Mouse (Mus musculus) retina, postnatal 1 day (tissue): ENCODE measurements around the gene Tmigd3.

Experiments used
- DNase-seq: peaks from one replicate; pipeline ENCODE4 v3.0.0-alpha.2; 2012

Tmigd3 gene

DNA sequence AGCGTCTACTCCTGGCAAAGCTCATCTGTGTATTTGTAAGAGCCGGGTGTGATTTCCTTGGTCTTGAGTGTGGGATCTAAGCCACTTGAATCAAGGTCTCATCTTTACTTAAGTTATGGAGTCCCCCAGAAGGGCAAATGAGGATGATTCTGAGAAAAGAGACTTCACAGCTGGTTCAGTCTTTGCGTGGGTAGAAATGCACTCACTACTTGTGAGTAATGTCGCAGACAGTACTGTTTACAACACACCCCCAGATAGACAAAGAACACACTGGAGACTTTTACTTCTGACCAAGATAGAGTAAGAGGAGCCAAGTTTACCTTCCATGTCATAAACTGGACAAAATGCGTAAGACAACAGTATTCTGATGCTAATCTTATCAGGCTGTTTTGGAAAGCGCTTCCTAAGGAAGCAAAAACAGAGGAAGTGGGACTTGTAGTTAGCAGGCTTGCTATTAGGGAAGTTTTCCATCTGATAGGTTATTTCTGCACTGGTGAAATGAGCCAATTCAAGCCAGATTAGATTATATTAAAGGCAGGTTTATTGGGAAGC, 6.6 kb downstream of the Tmigd3 start:
- no peak for DNase-seq

DNA sequence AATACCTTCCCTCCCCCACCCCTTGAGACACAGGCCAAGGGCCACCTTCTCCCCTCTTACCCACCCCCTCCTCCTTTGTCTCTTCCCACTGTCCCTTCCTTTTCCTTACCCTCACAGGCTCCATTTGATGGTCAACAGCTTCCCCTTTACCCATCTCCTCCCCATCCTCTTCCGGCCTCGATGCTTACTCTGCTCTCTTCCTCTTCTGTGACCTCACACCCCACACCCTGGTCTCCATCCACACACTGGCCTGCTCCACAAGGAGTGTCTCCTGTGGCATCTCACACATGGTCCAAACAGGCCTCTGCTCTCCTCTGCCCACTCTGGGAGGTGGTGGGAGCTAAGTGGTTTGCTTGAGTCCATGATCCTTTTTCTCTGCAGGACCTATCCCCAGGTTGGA, 7.2 kb downstream of the Tmigd3 start:
- DNase-seq, result no peak

DNA sequence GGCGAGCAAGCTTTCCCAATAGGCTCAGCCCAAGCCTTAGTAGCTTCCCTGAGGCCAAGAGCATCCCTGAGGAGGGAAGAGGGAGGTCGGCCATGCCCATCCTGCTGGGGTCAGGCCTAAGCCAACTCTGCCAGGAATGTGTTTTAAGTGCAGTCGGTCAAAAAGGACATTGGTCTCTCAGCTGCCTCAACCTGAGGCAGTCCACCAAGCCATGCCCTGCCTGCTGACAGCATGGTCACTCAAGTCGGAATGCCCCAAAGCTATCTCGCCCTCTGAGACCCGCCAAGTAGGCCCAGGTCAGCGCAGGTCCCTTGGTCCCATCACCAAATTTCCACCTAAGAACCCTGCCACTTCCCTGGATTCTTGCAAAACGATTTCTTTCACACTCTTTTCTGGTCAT, 8.0 kb downstream of the Tmigd3 start:
- no peak for DNase-seq

DNA sequence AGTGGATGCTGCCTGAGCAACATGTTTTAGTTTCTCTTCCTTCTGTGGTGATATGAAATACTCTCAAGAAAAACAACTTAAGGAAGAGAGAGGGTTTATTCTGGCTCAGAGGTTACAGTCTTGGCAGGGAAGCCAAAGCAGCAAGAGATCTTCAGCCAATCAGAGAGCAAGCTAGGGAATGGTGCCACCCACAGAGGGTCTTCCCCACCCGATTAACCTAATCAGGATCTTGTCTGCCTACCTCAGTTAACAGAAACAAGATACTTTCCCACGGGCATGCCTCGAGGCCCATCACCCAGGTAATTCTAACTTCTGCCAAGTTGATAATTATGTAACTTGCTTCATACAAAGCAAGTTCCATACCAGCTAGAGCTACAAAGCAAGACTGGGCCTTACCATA, 9.7 kb downstream of the Tmigd3 start:
- no peak for DNase-seq

DNA sequence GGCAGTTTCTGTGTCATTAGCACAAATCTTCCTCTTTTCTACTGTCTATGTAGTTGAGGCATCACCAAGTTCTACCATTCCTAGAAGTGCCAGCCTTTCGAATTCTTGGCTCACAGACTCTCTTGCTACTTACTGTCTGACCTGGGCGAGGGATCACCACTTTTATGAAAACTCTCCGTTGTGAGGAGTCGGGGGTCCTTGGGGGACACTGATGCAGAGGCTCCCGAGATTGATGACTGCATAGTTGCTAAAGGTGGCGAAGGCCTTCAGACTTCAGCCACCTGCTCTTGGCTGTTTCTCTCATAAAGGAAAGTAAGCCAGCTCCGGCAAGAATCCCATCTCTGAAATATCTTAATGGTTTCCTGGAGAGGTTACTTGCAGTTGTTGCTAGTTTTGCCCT, 11.4 kb downstream of the Tmigd3 start:
- no peak for DNase-seq

DNA sequence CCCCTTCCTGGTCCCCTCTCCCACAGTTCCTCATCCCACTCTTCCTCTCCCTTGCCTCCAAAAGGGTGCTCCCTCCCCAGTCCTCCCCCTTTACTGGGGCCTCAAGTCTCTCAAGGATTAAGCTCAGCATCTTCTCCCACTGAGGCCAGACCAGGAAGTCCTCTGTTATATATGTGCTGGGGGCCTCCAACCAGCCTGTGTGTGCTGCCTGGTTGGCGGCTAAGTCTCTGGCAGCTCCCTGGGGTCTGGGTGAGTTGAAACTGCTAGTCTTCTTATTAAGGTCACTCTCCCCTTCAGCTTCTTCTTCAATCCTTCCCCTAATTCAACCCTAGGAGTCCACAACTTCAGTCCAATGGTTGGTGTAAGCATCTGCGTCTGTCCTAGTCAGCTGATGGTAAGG, 12.4 kb downstream of the Tmigd3 start:
- no peak for DNase-seq

DNA sequence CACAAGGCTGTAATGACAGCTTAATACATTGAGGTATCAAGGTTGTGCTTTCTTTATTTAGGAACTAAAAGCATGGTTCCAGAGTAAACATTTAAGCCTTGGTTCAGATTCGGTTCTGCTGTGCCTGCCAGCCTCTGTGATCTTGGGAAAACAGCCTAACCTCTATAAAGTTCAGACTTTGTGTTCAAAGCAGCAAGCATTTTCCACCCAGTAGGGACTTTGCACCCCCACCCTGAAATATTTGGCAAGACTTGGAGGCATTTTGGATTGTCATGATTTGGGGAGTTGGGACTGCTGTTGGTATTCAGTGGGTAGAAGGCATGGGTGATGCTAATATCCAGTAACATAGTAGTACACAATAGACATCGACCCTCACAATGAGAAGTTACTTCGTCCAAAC, 18.3 kb downstream of the Tmigd3 start:
- no peak for DNase-seq

DNA sequence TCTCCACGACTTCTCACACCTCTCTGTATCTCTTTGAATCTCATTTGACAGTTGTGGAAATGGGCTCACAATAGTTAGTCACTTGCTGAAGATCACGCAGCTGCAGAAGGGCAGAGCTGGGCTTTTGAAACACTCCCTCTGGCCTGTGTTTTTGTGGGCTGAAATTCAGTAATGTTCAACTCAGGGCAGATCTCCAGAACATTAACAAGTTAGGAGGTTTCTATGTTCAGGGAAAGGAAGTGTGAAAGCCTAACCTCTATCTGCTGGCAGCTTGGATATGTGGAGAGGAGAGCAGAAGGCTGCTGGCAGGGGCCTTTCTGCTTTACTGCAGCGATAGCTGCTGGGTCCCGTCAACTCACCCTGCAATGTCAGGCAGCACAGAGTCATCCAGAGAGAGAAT, 19.5 kb downstream of the Tmigd3 start:
- no peak for DNase-seq

DNA sequence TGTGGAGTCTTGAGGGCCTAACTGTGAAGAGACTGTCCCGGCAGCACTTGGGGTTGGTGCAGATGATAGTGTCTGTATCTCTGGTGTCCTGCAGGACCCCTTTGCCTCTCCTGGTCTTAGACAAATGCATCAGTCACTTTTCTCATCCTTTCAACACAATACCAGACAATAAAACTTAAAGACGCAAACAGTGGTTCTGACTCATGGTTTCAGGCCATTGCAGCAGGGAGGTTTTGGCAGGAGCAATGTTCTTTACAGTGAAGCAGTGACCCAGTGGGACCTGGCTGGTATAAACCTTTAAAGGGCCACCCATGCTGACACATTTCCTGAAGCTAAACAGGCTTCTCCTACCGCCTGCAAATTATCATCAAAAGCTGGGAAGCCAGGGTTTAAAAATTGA, 20.4 kb downstream of the Tmigd3 start:
- DNase-seq, result no peak

DNA sequence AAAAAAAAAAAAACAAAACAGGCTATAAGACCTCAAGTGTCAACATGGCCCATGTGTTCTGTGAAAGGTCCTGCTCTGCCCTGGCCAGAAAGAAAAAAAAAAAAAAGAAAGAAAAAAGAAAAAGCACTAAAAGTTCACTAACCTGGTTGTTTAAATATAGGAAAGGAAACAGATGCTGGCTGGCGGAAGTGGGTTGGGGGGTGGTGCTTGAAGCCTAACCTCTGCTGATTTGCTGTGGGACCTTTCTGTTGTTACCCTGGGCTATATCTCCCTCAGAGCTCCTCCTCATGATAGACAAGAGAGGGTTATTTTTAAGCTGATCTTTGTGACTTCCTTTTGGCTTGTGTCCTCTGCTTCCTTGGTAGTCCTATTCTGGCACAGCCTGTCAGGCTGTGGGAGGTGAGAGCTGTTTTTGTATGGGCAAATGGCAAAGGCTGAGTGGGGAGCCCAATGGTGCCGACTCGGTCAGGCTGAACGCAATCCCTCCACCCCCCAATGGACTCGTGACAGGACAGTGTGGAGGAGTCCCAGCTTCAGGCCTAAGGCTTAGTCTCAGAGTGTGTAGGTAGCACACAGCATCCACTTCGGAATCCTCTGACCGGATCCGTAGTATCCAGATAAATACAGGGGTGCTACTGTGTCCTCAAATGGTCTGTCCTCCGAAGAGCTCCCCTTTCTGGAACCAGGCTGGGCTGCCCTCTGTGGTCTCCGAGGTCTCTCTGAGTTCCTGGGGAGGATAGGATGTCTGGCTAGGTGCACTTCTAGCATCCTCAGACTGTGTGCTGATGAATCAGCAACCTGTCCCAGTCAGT, 21.3 kb downstream of the Tmigd3 start:
- no peak for DNase-seq

DNA sequence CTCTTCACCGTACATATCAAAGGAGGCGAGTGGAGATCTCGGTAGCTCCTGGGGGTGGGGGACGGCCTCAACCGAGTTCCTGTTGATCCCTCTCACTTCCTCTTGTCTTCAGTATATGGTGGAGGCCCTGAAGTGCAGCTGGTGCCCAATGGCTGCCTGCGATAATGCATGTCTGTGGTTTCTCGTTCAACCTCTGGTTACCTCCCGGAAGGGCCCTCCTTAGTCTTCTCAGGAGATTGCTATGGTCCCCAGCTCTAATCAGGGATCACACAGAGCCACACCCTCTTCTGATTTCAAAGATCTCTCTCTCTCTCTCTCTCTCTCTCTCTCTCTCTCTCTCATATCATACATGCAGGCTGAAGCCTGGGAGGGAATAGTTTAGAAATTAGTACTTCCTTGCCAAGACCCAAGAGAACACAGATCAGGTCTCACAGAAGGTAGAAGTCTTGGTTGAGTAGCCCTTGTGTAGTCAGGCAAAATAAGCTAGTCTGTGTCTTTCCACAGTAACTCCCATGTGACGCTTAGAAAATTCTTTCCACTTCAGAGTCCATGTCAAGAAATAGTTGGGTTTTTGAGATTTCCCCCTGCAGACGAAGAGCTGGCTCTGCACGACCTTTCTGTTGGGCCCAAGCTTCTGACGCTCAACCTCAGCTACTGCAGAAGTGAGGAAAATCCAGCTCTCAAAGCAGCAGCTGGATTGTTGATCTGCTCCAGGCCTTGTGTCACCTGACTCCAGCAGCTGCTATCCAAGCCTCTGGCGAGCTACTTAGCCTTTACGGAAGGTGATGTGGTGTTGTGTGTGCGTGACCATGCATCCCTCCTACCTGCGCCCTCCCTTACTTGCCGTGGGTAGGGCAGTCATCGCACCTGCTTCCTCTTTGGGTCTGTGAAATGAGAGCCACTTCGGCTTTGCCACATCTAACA, 22.1 kb downstream of the Tmigd3 start:
- DNase-seq, result no peak

DNA sequence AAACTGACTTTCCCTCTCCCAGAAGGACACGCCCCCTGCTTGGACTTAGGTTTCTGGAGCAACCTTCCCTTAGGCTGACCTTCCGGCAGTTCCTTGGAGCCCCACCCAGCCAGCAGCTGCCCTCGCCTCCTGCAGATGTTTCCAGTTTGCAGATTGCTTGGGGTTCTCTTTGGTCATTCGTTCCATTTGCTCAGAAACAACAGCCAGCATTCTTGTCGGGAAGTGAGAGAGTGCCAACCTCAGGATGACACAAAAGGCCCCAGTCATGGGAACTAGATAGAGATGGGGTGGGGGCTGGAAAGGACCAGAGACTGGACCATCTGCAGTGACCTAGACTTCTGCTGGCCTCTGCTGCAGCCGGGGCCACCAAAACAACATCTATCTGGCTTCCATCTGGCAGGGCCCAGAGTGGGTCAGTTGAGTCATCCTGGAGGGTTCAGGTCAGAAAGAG, 23.3 kb downstream of the Tmigd3 start:
- DNase-seq, result no peak

DNA sequence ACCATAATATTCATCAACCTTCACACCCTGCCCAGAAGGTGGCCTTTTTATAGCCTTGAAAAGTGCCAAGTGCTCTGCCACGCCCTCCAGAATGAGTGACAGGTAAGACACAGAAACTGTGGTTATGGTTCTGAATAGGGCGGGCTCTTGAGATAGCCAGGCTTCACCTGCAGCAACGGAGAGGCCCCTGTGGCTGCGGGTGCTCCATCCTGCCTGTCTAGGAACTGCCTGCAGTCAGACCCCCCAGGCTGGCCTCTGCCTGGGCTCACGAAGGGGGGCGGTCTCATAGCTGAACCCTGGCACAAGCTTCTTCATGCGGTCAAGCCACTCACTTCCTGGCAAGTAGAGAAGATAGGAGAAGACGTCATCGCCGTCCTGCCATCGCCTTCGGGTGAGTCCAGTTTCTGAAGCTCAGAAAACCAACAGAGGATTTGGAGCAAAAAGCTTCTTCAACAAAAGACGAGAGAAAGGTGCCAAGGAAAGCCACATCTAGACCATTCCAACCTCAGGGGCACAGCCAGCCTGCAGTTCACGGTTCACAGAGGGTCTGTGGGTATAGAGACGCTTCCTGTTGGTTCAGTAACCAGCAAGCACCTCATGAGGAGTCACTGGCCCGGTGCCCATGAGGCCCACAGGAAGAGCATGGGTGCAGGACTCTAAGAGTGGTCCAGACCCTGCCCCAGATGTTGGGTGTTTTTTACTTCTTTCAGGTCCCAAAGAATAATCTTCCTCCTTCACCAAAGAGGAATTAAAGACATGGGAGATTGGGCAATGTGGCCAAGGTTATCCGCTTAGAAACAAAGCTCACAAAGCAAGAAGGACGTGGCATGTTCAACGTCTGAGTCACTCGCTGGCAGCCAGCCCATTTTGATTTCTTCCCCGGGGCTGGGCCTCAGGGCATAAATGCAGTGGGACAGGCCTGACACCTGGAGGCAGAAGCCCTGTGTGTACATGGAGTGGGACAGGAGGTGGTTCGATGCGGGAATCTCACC, 24.2 kb downstream of the Tmigd3 start:
- DNase-seq, result peak; percentile 44

DNA sequence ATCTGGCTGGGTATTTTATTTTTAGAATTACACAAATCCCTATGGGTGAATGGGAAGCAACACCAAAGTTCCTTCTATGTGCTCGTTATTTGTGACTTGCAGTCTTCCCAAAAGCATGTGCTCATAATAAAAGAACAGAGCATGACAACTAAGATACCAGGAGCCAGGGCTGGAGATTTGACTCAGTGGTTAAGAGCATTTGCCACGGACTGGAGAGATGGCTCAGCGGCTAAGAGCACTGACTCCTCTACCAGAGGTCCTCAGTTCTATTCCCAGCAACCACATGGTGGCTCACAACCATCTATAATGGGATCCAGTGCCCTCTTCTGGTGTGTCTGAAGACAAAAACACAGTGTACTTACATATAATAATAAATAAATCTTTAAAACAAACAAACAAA, 26.1 kb downstream of the Tmigd3 start:
- DNase-seq, result no peak

DNA sequence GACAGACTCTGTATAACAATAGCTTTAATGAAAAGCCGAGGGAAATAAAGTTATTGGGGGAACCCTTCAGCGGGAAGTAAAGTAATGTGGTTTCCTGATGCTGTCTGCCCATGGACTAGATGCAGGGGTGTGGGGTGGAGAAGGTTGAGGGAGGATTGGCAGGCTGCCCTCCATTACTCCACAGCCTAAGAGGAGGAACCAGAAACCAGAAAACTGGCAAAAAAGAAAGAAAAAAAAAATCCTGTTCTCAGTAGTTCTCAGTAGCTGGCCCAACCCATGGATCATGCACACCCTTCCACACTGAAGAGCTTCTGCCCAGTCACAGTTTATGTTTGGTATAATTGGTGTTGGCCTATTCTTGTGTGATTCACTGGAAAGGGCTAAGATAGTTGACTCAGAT, 27.6 kb downstream of the Tmigd3 start:
- no peak for DNase-seq

DNA sequence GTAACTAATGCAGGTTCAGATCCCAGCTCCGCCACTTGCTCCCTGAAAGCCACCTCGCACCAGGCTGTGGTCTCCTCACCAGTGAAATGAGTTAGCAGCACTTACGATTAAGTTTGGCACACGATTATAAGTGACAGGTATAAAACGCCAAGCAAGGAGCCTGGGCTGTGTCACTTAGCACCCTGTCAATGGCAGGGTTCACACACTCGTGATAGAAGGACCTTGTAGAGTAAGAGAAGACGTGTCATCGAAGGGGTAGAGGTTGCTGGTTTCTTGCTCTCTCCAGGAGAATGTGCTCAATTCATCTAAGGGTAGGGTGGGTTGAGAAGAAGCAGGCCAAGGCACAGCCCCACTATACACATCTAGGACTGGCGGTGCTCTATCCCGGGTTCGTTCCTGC, 28.2 kb downstream of the Tmigd3 start:
- no peak for DNase-seq

DNA sequence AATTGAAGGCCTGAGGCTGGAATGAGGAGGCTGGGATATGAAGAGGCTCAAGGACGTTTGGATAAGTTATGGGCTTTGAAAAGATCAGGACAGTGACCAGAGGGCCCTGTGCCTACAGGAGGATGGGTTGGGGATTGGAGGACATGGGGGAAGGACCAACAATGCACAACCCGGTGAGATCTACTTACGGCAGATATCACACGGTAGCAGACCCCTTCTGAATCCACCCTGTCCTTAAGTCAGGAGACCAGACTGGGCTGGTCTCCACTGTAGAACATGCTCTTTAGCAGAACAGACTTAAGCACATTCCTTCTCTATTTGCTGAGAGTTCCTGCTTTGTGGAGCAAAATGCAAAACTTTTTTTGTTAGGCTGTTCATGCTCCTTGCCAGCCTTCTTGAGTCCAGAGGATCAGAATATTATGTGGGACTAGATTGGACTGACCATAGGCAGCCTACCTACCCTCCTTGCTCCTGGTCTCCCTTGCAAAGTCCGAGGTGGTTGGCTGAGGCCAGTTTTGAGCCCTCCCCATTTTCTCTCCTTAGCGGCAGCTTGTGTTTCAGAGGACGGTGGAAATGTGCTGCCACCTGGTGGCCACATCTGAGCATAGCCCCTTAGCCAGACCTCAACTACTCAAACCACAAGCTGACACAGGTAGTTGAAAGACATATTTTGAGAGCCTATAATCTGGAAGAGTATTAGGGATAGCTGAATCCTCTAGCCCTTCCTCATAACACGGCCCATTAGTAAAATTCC, 28.9 kb downstream of the Tmigd3 start:
- peak; percentile 86 for DNase-seq

DNA sequence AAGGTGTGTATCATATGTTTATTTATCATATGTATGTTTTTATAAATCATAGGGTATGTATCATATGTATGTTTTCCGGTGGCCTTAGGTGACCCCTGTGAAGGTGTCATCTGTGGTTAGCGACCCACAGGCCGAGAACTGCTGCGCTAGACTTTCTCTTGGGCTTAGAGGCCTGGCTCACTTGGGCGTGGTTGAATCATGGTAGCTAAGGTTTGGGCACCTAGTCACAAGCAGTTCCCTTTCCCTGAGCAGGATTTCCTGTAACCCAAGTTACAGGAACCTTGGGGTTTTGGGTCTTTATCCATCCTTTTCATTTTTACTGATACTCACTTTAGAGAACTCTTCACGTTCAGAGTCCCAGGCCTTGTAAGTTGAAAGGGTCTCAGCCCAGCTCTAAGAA, 29.6 kb downstream of the Tmigd3 start:
- no peak for DNase-seq

DNA sequence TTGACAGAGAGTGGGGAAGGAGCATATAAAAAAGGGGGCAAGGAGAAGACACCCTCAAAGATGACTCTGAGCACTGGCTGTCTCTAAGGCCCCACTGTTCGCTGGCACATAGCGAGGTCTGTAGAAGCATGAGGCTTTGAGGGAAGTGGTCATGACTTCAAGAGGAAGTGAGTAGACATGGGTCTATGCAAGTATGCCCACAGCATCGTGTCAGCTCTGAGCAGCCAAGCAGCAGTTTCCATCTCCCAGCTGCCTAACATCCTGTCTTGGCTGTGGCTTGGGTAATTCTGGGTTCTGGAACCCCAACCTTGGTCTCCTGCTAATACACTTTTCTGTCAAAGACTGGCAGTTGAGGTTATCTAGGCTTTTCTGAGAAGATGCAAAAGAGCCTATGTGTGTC, 30.0 kb downstream of the Tmigd3 start:
- no peak for DNase-seq

DNA sequence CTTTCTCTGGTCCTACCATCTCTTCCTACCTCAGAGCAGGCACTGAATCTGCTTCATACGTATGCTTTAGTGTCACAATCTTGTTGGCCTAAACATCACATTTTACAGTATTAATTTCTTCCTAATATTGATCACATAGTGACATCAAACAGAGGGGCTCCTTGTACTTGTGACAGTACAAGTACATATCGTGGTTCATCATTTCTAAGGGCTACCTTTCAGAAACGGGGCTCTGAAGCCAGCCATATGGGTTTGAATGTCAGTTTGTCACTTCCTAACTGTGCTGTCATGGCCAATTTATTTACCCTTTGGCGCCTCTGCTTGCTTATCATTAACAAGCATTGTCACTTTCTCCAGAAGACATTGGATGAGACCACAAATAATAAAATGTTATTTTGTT, 30.8 kb downstream of the Tmigd3 start:
- no peak for DNase-seq

DNA sequence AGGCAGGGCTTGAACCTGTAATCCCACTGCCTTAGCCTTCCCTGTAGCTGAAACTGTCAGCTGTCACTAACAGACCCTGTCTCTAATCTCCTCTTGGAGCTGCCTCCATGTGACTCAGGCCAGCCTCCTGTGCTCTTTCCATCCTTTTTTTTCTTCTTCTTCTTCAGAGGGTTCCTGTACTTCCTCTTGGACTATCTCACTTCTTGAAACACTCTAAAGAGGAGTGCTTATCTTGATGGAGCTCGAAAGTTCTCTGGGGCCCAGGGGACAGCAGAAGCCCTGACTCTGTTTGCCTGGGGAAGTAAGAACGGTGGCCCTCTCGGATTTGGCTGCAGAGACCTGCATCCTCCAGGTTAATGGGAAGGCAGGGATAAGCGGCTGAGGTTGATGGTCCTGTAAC, 33.5 kb downstream of the Tmigd3 start:
- DNase-seq, result no peak

DNA sequence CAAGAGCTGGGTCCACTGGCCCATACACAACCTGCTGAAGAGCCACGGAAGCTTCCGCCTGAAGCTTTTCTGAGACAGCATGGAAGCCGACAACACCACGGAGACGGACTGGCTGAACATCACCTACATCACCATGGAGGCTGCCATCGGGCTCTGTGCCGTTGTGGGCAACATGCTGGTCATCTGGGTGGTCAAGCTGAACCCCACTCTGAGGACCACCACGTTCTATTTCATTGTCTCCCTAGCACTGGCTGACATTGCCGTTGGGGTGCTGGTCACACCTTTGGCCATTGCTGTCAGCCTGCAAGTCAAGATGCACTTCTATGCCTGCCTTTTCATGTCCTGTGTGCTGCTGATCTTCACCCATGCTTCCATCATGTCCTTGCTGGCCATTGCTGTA, 34.0 kb downstream of the Tmigd3 start:
- no peak for DNase-seq
